Mouse (Mus musculus) CH12.LX (cell line): ENCODE data around the gene Gdpd5.

Experiments
- CTCF ChIP-seq, 2 experiments: IDR thresholded peaks in 1 of 2; conservative IDR thresholded peaks in 1 of 2; 2 replicates each; pipeline ENCODE4 v1.5.1; 2011 to 2012; ENCODE audit warnings: low read depth in 2 of 2, low read length in 2 of 2, improper control_type of control experiment in 1 of 2, inconsistent platforms in 1 of 2, mild to moderate bottlenecking in 1 of 2, moderate library complexity in 1 of 2
- MAX ChIP-seq: IDR thresholded peaks from 2 replicates; pipeline ENCODE4 v1.6.1; 2011; ENCODE audit warnings: low read length, improper control_type of control experiment
- POLR2AphosphoS2 ChIP-seq: IDR thresholded peaks from 2 replicates; pipeline ENCODE4 v1.6.1; 2011; ENCODE audit warnings: low read depth, low read length, improper control_type of control experiment
- USF1 ChIP-seq: IDR thresholded peaks from 2 replicates; pipeline ENCODE4 v1.6.1; 2014; ENCODE audit warnings: low read depth, mild to moderate bottlenecking, inconsistent platforms, low read length, improper control_type of control experiment

GRCm38 (mm10) chr7:99347268-99347667 is 33.9 kb upstream of the Gdpd5 start:
- TF ChIP-seq POLR2AphosphoS2 (no peak), USF1 (no peak), CTCF (conservative IDR thresholded peaks at IDR 0.05 in 1 of 2, IDR thresholded peaks at IDR 0.05 in 1 of 2; ENCODE audit: low read depth in 2 of 2, low read length in 2 of 2) (no peak), MAX (no peak)
